Mouse (Mus musculus): ENCODE data around the gene Ier3. TPM values are rescaled to one million over a fixed set of nuclear protein-coding genes. Genes with fewer than 3 reads are reported as not detected.

Gene Ier3
- polyA plus RNA-seq, 1 experiment from 2014 or later, result 2.4 TPM

DNA sequence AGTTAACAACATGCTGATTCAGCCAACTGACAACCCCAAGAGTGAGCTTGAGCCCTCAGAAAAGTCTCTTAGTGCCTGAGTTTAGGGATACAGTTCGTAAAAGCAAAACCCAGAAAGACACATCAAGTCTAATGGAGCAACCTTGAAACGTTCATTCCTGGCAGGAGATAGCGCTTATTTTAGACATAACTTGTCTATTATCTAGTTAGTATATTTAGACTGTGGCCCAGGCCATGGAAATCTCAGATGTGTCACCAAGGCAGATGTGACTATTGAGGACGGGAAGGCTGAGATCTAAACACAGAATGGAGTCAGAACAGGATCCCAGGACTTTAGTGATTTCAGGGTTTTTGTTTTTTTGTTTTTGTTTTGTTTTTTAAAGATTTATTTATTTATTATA, 36.3 kb upstream of the Ier3 start:
- no peaks in the 10 kb centered on the region for H3K9me3 ChIP-seq (ENCODE audit: control insufficient read depth, low read length)
- ATAC-seq (replicated peaks; ENCODE audit: low FRiP score), result no peak
- 85% methylated on average over 4 of the region's 4 CpGs for WGBS
- H3K4me3 ChIP-seq (ENCODE audit: low read depth, low read length), result no peak overlapping the region
- no peak overlapping the region for H3K27ac ChIP-seq (ENCODE audit: low read depth, low read length)
- no peaks in the 10 kb centered on the region for H3K36me3 ChIP-seq (ENCODE audit: control insufficient read depth, insufficient read depth, low read length)
- no peaks in the 10 kb centered on the region for H3K4me1 ChIP-seq (replicated peaks; ENCODE audit: control insufficient read depth, insufficient read depth, low read length)
- H3K4me2 ChIP-seq (ENCODE audit: low read depth, low read length, severe bottlenecking), result no peak overlapping the region
- no peak overlapping the region for H3K9ac ChIP-seq (ENCODE audit: low read length)
- DNase-seq (ENCODE audit: low spot score), result no peak
- H3K27me3 ChIP-seq (ENCODE audit: control insufficient read depth, insufficient read depth, low read length), result no peaks in the 10 kb centered on the region

DNA sequence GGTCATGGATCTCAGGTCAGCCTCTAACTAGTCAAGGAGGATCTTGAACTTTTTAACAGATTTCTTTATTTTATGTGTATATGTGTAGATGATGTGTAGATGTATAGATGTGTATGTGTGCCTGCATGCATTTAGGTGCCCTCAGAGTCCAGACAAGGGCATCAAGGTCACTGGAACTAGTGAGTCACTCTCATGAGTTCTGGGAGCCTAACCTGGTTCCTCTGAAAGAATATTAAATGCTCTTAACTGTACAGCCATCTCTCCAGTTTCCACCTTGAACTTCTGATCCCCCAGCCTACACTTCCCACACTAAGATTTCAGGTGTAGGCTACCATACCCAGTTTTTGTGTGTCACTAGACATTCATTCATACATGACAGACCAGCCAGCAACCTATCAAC, 34.0 kb upstream of the Ier3 start:
- no peaks in the 10 kb centered on the region for H3K36me3 ChIP-seq (ENCODE audit: control insufficient read depth, insufficient read depth, low read length)
- DNase-seq (ENCODE audit: low spot score) (no peak), ATAC-seq (replicated peaks; ENCODE audit: low FRiP score) (no peak)
- no peaks in the 10 kb centered on the region for H3K4me1 ChIP-seq (replicated peaks; ENCODE audit: control insufficient read depth, insufficient read depth, low read length)
- H3K9ac ChIP-seq (ENCODE audit: low read length), result no peak overlapping the region
- no peak overlapping the region for H3K4me2 ChIP-seq (ENCODE audit: low read depth, low read length, severe bottlenecking)
- no peaks in the 10 kb centered on the region for H3K9me3 ChIP-seq (ENCODE audit: control insufficient read depth, low read length)
- H3K27me3 ChIP-seq (ENCODE audit: control insufficient read depth, insufficient read depth, low read length), result no peaks in the 10 kb centered on the region
- H3K4me3 ChIP-seq (ENCODE audit: low read depth, low read length), result no peak overlapping the region
- H3K27ac ChIP-seq (ENCODE audit: low read depth, low read length), result no peak overlapping the region

DNA sequence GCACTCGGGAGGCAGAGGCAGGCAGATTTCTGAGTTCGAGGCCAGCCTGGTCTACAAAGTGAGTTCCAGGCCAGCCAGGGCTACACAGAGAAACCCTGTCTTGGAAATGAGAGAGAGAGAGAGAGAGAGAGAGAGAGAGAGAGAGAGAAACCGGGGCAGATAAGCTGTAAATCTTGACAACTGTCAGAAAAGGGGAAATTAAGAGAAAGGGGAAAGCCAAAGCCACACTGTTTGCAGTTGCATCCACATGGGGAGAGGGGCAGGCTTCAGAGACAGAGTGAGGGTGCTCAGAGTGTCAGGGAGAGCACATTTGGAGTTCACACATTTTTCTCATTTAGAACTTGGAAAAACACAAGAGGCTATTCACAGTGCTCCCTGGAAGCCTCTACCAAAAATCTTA, 33.5 kb upstream of the Ier3 start:
- H3K4me3 ChIP-seq (ENCODE audit: low read depth, low read length), result no peak overlapping the region
- H3K36me3 ChIP-seq (ENCODE audit: control insufficient read depth, insufficient read depth, low read length), result no peaks in the 10 kb centered on the region
- H3K27ac ChIP-seq (ENCODE audit: low read depth, low read length), result no peak overlapping the region
- WGBS, result 85% methylated on average over 3 of the region's 3 CpGs
- H3K9ac ChIP-seq (ENCODE audit: low read length), result no peak overlapping the region
- H3K4me2 ChIP-seq (ENCODE audit: low read depth, low read length, severe bottlenecking), result no peak overlapping the region
- H3K9me3 ChIP-seq (ENCODE audit: control insufficient read depth, low read length), result no peaks in the 10 kb centered on the region
- H3K27me3 ChIP-seq (ENCODE audit: control insufficient read depth, insufficient read depth, low read length), result no peaks in the 10 kb centered on the region
- no peak for DNase-seq (ENCODE audit: low spot score)
- H3K4me1 ChIP-seq (replicated peaks; ENCODE audit: control insufficient read depth, insufficient read depth, low read length), result no peaks in the 10 kb centered on the region
- ATAC-seq (replicated peaks; ENCODE audit: low FRiP score), result no peak

DNA sequence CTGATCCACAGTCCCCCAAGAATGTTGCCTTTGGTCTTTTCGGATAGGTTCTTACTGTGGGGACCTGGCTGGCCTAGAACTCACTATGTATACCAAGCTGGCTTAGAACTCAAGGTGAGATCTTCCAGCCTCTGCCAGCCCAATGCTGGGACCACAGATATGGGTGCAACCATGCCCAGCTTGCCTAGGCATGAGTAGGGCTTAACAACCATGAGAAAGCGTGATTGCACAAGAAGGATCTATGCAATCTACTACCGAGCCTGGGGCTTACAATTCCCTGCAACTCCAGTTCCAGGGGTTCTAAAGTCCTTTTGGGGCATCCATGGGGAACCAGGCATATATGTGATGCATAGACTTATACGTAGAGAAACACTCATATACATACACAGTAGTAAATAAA, 30.6 kb upstream of the Ier3 start:
- Histone ChIP-seq H3K4me3 (ENCODE audit: low read depth, low read length) (no peak overlapping the region), H3K9ac (ENCODE audit: low read length) (no peak overlapping the region), H3K36me3 (ENCODE audit: control insufficient read depth, insufficient read depth, low read length) (no peaks in the 10 kb centered on the region), H3K27ac (ENCODE audit: low read depth, low read length) (no peak overlapping the region), H3K4me1 (replicated peaks; ENCODE audit: control insufficient read depth, insufficient read depth, low read length) (no peaks in the 10 kb centered on the region), H3K27me3 (ENCODE audit: control insufficient read depth, insufficient read depth, low read length) (no peaks in the 10 kb centered on the region), H3K4me2 (ENCODE audit: low read depth, low read length, severe bottlenecking) (no peak overlapping the region), H3K9me3 (ENCODE audit: control insufficient read depth, low read length) (no peaks in the 10 kb centered on the region)
- no peak for DNase-seq (ENCODE audit: low spot score)
- no peak for ATAC-seq (replicated peaks; ENCODE audit: low FRiP score)
- WGBS, result 91% methylated on average over 4 of the region's 4 CpGs

DNA sequence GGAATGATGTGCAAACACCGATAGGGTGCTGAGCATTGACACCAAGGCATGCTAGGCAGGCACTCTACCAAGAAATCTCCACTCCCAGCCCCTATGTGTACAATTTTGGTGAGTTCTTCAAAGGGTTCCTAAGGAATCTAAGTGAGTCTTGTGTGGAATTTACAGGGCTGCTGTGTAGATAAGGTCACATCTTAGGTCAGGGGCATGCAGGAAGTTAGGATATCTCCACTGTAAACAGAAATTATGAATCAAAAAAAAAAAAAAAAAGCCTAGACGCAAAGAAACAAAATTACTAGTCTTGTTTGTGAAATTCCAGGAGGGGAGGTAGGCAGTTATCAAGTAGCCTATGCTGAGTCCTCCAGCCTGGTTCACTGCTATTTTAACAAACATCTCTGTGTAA, 28.6 kb upstream of the Ier3 start:
- H3K4me3 ChIP-seq (ENCODE audit: low read depth, low read length), result no peak overlapping the region
- WGBS, result 87% methylated on average over 2 of the region's 2 CpGs
- no peaks in the 10 kb centered on the region for H3K27me3 ChIP-seq (ENCODE audit: control insufficient read depth, insufficient read depth, low read length)

DNA sequence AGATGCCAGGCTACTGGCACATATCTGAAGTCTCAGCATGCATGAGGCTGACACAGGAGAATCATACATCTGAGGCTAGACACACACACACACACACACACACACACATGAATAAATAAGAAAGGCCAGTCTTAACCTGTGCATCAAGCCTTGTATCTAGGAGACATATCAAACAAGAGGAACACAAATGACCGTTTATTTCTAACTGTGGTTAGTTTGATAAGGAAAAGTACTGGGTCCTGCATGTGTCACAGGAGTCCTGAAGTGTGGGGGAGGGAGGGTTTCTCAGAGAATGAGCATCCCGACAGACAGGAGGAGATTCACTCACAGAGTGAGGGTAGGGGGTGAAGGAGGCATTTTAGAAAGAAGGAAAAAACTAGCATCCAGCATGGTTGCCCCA, 26.4 kb upstream of the Ier3 start:
- no peak overlapping the region for H3K9ac ChIP-seq (ENCODE audit: low read length)
- H3K36me3 ChIP-seq (ENCODE audit: control insufficient read depth, insufficient read depth, low read length), result no peaks in the 10 kb centered on the region
- no peaks in the 10 kb centered on the region for H3K27me3 ChIP-seq (ENCODE audit: control insufficient read depth, insufficient read depth, low read length)
- no peaks in the 10 kb centered on the region for H3K9me3 ChIP-seq (ENCODE audit: control insufficient read depth, low read length)
- no peak overlapping the region for H3K4me3 ChIP-seq (ENCODE audit: low read depth, low read length)
- ATAC-seq (replicated peaks; ENCODE audit: low FRiP score) (no peak), DNase-seq (ENCODE audit: low spot score) (no peak)
- H3K4me2 ChIP-seq (ENCODE audit: low read depth, low read length, severe bottlenecking), result no peak overlapping the region
- H3K4me1 ChIP-seq (replicated peaks; ENCODE audit: control insufficient read depth, insufficient read depth, low read length), result no peaks in the 10 kb centered on the region
- no peak overlapping the region for H3K27ac ChIP-seq (ENCODE audit: low read depth, low read length)
- 67% methylated on average over 2 of the region's 2 CpGs for WGBS

More for the DNA sequence above, 28.6 kb upstream of the Ier3 start:
- no peak for DNase-seq (ENCODE audit: low spot score)
- ATAC-seq (replicated peaks; ENCODE audit: low FRiP score), result no peak
- Histone ChIP-seq H3K9ac (ENCODE audit: low read length) (no peak overlapping the region), H3K4me2 (ENCODE audit: low read depth, low read length, severe bottlenecking) (no peak overlapping the region), H3K36me3 (ENCODE audit: control insufficient read depth, insufficient read depth, low read length) (no peaks in the 10 kb centered on the region), H3K27ac (ENCODE audit: low read depth, low read length) (no peak overlapping the region), H3K9me3 (ENCODE audit: control insufficient read depth, low read length) (no peaks in the 10 kb centered on the region), H3K4me1 (replicated peaks; ENCODE audit: control insufficient read depth, insufficient read depth, low read length) (no peaks in the 10 kb centered on the region)

DNA sequence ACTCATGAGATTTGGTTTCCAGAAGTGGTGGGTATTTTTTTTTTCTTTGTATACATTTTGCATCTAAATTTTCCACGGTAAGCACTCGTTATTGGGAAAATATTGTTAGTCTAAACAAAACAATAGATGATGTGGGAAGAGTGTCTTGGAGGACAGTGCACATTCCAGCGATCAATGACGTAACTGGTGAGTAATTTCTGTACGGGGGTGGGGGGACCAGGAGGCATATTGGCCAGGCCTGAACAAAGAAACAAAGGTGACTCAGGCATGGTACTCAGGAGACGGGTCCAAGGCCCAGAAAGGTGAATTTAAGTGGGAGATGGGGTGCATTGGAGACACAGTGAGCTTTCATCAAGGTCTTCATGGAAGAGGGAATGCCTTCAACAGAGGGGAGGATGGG, 25.8 kb upstream of the Ier3 start:
- no peaks in the 10 kb centered on the region for H3K4me1 ChIP-seq (replicated peaks; ENCODE audit: control insufficient read depth, insufficient read depth, low read length)
- ATAC-seq (replicated peaks; ENCODE audit: low FRiP score) (no peak), DNase-seq (ENCODE audit: low spot score) (no peak)
- H3K36me3 ChIP-seq (ENCODE audit: control insufficient read depth, insufficient read depth, low read length), result no peaks in the 10 kb centered on the region
- no peaks in the 10 kb centered on the region for H3K9me3 ChIP-seq (ENCODE audit: control insufficient read depth, low read length)
- WGBS, result 82% methylated on average over 6 of the region's 6 CpGs
- no peak overlapping the region for H3K9ac ChIP-seq (ENCODE audit: low read length)
- no peak overlapping the region for H3K4me3 ChIP-seq (ENCODE audit: low read depth, low read length)
- no peak overlapping the region for H3K4me2 ChIP-seq (ENCODE audit: low read depth, low read length, severe bottlenecking)
- H3K27me3 ChIP-seq (ENCODE audit: control insufficient read depth, insufficient read depth, low read length), result no peaks in the 10 kb centered on the region
- H3K27ac ChIP-seq (ENCODE audit: low read depth, low read length), result no peak overlapping the region

DNA sequence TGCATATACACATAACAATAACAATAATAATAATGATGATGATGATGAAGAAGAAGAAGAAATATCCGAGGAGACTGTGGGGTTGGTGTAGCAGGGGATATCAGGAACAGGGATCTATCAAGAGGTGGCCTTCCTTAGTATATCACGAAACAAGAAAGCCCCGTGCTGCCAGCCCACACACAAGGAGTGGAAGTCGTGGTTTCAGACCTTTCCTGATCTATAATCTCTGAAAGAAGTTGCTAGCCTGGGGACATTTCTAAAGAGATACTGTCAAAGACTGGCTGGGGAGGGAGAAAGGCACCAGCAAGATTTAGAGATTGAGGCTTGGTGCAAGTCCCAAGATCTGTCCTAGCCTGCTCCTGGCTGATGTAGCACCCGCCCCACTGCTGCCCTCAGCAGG, 24.6 kb upstream of the Ier3 start:
- H3K4me1 ChIP-seq (replicated peaks; ENCODE audit: control insufficient read depth, insufficient read depth, low read length), result no peaks in the 10 kb centered on the region
- H3K27ac ChIP-seq (ENCODE audit: low read depth, low read length), result no peak overlapping the region
- H3K4me3 ChIP-seq (ENCODE audit: low read depth, low read length), result no peak overlapping the region
- ATAC-seq (replicated peaks; ENCODE audit: low FRiP score) (no peak), DNase-seq (ENCODE audit: low spot score) (no peak)
- no peaks in the 10 kb centered on the region for H3K27me3 ChIP-seq (ENCODE audit: control insufficient read depth, insufficient read depth, low read length)
- no peak overlapping the region for H3K9ac ChIP-seq (ENCODE audit: low read length)
- H3K36me3 ChIP-seq (ENCODE audit: control insufficient read depth, insufficient read depth, low read length), result no peaks in the 10 kb centered on the region
- 76% methylated on average over 5 of the region's 5 CpGs for WGBS
- no peak overlapping the region for H3K4me2 ChIP-seq (ENCODE audit: low read depth, low read length, severe bottlenecking)
- no peaks in the 10 kb centered on the region for H3K9me3 ChIP-seq (ENCODE audit: control insufficient read depth, low read length)

DNA sequence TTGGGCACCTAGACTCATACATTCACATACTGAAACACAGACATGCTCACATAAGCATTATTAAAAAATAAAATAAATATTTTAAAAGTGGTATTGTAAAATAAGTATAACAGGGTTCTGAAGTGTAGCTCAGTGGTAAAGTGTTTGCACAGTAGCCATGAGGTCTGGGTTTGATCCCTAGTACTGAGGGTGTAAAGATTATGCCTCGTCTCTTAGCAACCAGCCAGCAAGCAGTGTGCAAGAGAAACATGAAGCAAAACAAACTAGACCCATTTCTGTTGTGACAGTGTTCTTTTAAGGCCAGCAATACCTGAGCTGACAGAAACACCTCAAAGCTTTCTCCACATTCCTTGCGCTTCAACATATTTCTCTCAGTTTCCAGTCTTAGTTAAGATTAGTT, 20.6 kb upstream of the Ier3 start:
- no peaks in the 10 kb centered on the region for H3K4me1 ChIP-seq (replicated peaks; ENCODE audit: control insufficient read depth, insufficient read depth, low read length)
- H3K9me3 ChIP-seq (ENCODE audit: control insufficient read depth, low read length), result no peaks in the 10 kb centered on the region
- ATAC-seq (replicated peaks; ENCODE audit: low FRiP score), result no peak
- no peak overlapping the region for H3K4me3 ChIP-seq (ENCODE audit: low read depth, low read length)
- H3K27ac ChIP-seq (ENCODE audit: low read depth, low read length), result no peak overlapping the region
- no peaks in the 10 kb centered on the region for H3K36me3 ChIP-seq (ENCODE audit: control insufficient read depth, insufficient read depth, low read length)
- whole genome bisulfite sequencing, result 75% methylated on average over 2 of the region's 2 CpGs
- H3K27me3 ChIP-seq (ENCODE audit: control insufficient read depth, insufficient read depth, low read length), result no peaks in the 10 kb centered on the region
- DNase-seq (ENCODE audit: low spot score), result no peak
- H3K9ac ChIP-seq (ENCODE audit: low read length), result no peak overlapping the region
- H3K4me2 ChIP-seq (ENCODE audit: low read depth, low read length, severe bottlenecking), result no peak overlapping the region
